Mouse (Mus musculus): Measurements from ENCODE around the gene Nsun5. TPM values are rescaled to one million over a fixed set of nuclear protein-coding genes. Genes with fewer than 3 reads are reported as not detected.

Gene Nsun5
- 1.8 TPM for polyA plus RNA-seq (2014; fragmentation: Illumina TruSeq; extraction: RNeasy Lipid Tissue Mini Kit (QIAGEN cat#74804); ENCODE audit: low read depth, low replicate concordance)

GRCm38 (mm10) chr5:135369787-135370654 is at the start of gene Nsun5:
Gene Nsun5 (plus strand): TSS chr5:135369953.

GRCm38 (mm10) chr5:135349862-135350261 is 19.9 kb upstream of the Nsun5 start, which contains the start of gene Fkbp6:
Gene Fkbp6 (minus strand): TSS chr5:135350044.

GRCm38 (mm10) chr5:135352995-135353394 is 16.8 kb upstream of the Nsun5 start, which contains the start of gene Trim50:
Gene Trim50 (plus strand): TSS chr5:135353295.

GRCm38 (mm10) chr5:135394004-135394823 is 24.5 kb downstream of the Nsun5 start, which contains the start of gene Pom121:
Gene Pom121 (minus strand): TSS chr5:135394546.

Other genes with a start within 250 kb of the Nsun5 start
- gene Tbl2, start 220.3 kb upstream of the Nsun5 start, polyA plus RNA-seq (2014; fragmentation: Illumina TruSeq; extraction: RNeasy Lipid Tissue Mini Kit (QIAGEN cat#74804); ENCODE audit: low read depth, low replicate concordance) = 7.7 TPM
- 24.0 TPM for gene Bcl7b, start 201.7 kb upstream of the Nsun5 start, polyA plus RNA-seq (2014; fragmentation: Illumina TruSeq; extraction: RNeasy Lipid Tissue Mini Kit (QIAGEN cat#74804); ENCODE audit: low read depth, low replicate concordance)
- gene Baz1b, start 182.7 kb upstream of the Nsun5 start, polyA plus RNA-seq (2014; fragmentation: Illumina TruSeq; extraction: RNeasy Lipid Tissue Mini Kit (QIAGEN cat#74804); ENCODE audit: low read depth, low replicate concordance) = 71.1 TPM
- gene Fzd9, start 118.7 kb upstream of the Nsun5 start, polyA plus RNA-seq (2014; fragmentation: Illumina TruSeq; extraction: RNeasy Lipid Tissue Mini Kit (QIAGEN cat#74804); ENCODE audit: low read depth, low replicate concordance) = not detected
- not detected for gene Fkbp6, start 19.9 kb upstream of the Nsun5 start, polyA plus RNA-seq (2014; fragmentation: Illumina TruSeq; extraction: RNeasy Lipid Tissue Mini Kit (QIAGEN cat#74804); ENCODE audit: low read depth, low replicate concordance)
- not detected for gene Trim50, start 16.7 kb upstream of the Nsun5 start, polyA plus RNA-seq (2014; fragmentation: Illumina TruSeq; extraction: RNeasy Lipid Tissue Mini Kit (QIAGEN cat#74804); ENCODE audit: low read depth, low replicate concordance)
- gene Pom121, start 24.6 kb downstream of the Nsun5 start, polyA plus RNA-seq (2014; fragmentation: Illumina TruSeq; extraction: RNeasy Lipid Tissue Mini Kit (QIAGEN cat#74804); ENCODE audit: low read depth, low replicate concordance) = 2.4 TPM
- gene Hip1, start 175.2 kb downstream of the Nsun5 start, polyA plus RNA-seq (2014; fragmentation: Illumina TruSeq; extraction: RNeasy Lipid Tissue Mini Kit (QIAGEN cat#74804); ENCODE audit: low read depth, low replicate concordance) = 12.9 TPM
- gene Ccl26, start 193.6 kb downstream of the Nsun5 start, polyA plus RNA-seq (2014; fragmentation: Illumina TruSeq; extraction: RNeasy Lipid Tissue Mini Kit (QIAGEN cat#74804); ENCODE audit: low read depth, low replicate concordance) = not detected
- 0.47 TPM for gene Ccl24, start 203.1 kb downstream of the Nsun5 start, polyA plus RNA-seq (2014; fragmentation: Illumina TruSeq; extraction: RNeasy Lipid Tissue Mini Kit (QIAGEN cat#74804); ENCODE audit: low read depth, low replicate concordance)

Measured in adrenal gland, adult 10 weeks (tissue).